Mouse (Mus musculus): Measurements from ENCODE around the gene Hint1.
A peak's percentile ranks its signal among the peaks of the same experiment; 100 is the strongest.
"Not testable (repeated sequence)": the region's sequence is repeated elsewhere in the genome, so short reads cannot be mapped to it uniquely, and the experiment has no call there.

Gene Hint1

DNA sequence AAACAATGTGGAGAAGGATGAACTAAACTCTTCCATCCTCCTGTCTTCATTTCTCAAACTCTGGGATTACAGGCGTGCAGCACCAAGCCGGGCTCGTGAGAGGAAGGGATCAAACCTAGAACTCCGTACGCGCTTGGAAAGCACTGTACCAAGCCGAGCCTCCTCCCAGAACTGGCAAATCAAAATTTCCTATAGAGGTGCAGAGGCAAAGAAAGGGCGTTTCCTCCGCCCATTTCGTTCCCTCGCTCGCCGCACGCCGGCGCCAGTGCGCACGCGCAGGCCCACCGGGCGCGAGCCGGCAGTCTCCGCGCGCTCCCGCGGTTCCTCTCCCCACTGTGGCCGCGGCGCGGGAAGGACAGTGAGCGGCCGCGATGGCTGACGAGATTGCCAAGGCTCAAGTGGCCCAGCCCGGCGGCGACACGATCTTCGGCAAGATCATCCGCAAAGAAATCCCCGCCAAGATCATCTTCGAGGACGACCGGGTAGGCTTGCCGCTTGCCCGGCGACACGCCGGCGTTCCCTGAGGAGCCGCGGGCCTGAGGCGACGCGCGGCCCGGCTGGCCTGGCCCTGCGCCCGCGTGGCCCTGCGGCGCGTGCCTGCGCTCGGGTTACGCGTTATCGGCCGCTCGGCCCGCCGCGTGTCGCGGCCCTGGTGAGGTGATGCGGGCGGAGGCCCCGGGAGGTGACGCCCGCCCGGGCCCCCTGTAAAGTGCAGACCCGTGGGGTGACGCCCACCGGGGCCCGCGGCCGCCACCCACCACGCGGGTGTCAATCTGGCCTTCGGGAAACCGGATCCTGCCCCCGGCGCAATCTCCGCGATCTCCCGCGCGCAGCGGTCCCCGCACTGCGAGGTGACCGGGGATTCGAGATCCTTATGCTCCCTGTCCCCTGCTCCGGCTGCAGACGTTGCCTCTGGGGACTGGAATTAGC, at the start of gene Hint1:
TSS of gene Hint1 (plus strand) at position 265 of the 930 bp plus-strand sequence.
- DNase-seq (ENCODE audit: low spot score), result peak; percentile 92

DNA sequence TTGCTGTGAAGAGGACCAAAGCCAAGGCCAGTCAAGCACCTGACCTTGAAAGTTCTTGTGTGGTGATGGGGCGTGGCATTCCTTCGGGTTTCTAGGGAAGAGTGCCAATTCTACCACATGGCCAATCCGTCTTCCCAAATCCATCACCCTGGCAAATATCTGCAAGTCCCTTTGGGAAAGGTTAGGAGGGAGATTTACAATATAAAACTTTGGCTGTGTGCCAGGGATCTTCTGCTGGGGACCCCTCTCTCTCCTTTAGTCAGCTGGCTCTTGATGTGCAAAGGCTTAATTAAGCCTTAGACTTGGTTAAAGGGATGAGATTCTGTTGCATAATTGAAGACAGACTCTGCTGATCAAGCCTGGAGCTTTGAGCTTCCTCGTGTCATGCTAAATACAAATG, 48.7 kb upstream of the Hint1 start:
- no peak for DNase-seq (ENCODE audit: low spot score)

DNA sequence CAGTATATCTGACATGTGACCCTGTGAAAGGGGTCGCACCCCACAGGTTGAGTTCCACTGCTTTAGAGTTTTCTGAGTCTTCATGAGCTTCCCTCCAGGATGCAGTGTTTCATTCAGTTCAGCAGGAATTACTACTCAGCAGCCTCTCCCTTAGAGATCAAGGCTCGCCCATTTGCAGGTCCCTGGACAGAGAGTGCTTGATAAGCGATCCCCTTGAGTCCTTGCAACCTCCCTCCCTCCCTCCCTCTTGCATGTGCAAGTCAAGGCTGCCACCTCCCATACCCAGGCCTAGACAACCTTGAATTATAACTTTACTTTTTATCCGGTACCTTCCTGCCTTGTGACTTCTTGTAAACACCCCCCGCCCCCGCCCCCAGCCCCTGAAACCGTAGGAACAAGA, 46.7 kb upstream of the Hint1 start:
- no peak for DNase-seq (ENCODE audit: low spot score)

DNA sequence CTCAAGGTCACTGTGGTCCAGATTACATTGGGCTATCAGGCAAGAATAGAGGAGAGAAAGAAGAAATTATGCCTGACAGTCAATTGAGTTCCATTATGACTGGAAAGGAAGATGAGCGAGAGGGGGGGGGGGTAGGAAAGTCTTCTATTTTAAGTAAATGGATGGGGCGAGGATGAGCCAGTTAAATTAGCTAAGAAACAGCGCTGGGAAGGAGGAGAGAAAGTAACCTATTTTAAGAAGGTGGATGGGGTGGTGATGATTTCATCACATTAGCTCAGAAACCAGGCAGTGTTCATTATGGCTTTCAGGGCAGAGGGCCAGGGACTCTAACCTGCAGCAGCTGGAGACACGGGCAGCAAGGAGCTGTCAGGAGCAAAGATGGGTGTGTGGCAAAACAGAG, 42.7 kb upstream of the Hint1 start:
- no peak for DNase-seq (ENCODE audit: low spot score)

DNA sequence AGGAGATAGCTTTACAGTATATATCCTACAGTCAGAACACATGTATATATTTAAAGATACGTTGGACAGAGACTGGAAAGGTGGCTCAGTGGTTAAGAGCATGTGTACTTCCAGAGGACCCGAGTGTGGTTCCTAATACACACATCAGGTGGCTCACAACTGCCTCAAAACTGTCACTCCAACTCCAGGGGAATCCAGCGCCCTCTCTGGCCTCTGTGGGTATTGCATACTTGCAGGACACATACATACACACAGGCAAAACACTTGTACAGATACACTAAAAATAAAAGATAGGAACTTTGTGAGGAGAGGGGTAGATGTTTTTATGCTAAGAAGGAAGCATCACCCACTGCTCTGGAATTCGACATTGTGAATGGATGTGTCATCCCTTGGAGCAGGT, 40.4 kb upstream of the Hint1 start:
- no peak for DNase-seq (ENCODE audit: low spot score)

DNA sequence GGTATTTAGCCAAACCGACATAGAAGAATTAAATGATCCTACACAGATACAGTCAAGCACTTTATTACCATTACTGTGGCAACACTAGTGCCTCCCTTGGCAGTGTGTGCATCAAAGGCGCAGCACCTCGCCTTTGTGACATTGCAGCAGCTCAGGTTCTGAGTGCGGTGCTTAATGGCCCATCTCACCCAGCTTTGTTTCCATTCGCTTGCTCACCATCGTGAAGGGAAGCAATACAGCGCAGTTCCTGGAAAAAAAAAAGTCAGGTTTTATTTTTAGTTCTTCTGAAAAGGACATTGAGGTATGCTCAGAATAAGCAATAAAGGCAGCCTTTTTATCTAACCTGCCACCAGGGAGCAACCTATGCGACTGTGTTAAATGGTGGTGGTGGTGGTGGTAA, 39.4 kb upstream of the Hint1 start:
- DNase-seq (ENCODE audit: low spot score), result no peak

DNA sequence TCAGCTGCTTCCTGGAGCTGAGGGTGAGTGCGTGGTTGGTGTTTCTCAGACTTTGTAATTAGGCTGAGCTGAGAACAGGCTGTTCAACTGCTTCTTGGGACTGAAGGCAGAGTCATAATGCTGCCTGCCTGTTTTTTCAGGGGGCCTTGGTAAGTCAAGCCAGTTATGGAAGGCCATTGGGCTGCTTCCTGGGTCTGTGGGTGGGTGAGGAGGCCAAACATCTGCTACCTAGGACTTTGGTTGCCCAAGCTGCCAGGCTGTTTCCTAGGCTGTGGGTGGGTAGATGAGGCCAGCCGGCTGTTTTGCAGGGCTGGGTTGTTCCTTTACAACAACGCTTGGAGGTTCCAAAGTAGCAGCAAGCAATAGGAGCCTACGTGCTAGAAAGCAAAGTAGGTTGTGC, 32.4 kb upstream of the Hint1 start:
- DNase-seq (ENCODE audit: low spot score), result no peak

DNA sequence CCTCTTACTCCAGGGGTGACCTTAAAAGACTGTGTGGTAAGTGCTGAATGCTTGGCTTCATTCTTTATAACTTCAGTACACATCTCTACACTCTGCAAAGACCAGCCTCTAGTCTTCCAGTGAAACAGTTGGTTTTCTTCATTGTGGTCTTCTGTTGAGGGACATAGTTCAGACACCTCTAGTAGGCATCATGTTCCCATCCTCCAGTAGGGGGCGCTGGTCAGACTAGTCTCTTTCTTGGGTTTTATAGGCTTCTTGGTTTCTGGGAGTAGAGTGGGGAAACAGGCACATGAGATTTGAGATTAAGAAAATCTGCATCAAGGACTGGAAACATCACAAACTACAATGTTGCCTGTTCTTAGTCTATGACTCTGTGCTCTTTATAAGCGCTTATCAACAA, 31.6 kb upstream of the Hint1 start:
- DNase-seq (ENCODE audit: low spot score), result no peak

DNA sequence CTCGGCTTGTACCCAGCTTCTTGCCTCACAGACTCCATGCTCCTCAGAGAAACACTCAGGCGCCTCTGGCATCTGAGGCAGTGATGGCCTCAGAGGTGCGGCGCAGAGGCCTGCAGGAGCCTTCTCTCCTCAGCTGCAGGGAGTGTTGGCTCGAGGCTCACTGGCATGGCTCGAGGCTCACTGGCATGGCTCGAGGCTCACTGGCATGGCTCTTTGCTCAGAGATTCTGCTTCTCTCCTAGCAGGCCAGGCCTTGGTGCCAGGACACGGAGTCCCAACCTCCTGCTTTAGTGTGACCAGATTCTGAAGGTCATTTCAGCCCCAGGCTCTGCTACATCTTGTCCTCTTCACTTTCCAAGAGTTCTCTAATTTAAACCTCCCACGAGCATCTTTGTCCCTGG, 30.1 kb upstream of the Hint1 start:
- no peak for DNase-seq (ENCODE audit: low spot score)

DNA sequence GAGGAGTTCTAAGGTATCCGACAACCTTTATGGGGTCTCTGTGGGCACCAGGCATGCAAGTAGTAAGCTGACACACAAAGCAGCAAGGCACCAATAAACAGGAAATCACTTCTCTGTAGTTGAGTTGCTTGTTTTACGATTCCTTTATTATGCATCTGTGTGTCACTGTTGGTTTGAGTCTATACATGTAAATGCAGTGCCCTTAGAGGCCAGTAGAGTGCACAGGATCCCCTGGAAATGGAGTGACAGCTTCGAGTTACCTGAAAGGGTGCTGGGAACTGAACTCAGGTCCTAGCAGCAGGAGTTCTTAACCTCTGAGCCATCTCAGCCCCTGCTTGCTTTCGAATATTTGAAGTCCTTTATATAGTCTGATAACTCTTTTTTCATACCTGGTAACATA, 26.5 kb upstream of the Hint1 start:
- no peak for DNase-seq (ENCODE audit: low spot score)

DNA sequence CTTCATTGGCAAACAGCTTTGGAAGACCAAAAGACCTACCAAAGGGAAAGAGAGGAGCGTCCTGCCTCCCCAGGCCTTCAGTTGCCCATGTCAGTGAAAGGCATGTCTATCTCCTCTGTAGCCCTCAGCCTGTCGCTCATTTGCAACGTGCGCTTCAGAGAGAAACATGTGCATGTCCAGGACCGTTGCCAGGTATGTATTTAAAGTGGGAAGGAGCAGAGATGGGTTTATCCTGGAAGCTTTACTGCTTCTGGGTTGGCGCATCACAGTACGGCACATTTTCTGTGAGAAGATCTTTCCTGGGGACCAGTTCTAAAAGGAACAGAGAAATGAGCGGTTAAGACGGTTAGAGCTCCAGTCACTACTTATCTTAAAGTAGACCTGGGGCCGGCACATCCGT, 25.3 kb upstream of the Hint1 start:
- DNase-seq (ENCODE audit: low spot score), result no peak

DNA sequence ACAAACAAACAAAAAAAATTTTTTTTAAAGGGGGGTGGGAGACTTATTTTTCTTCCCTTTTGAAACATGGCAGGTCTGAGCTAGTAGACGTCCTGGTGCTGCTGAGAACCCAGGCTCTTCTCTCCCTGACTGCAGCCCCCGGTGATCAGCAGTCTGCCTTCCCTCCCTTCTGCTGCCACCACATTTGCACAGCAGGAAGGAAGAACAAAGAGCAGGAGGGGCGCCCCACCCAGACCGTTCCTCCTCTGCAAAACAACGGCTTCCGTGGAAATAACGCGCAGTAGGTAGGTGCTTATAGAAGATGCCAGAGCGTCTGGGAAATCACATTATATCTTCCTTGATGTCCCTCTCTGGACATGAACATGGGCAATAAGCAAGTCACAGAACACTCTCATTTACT, 21.8 kb upstream of the Hint1 start:
- DNase-seq (ENCODE audit: low spot score), result no peak

DNA sequence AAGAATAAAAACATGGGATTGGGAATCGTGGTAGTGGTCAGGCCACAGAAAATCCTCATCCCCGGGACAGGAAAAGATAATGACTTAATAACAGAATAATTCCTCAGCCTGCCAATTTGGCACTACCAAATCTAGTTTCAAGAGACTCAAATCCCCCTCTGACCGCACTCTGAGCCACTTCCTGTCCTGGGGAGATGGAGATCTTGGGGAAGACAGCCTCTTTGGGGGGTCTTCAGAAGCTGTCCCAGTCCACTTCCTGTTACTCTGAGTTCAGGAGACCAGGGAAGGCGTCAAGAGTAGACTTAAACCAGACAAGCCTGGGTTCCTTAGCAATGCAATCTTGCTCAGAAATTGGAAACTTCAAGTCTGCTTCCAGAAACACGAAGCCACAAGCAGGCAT, 21.2 kb upstream of the Hint1 start:
- DNase-seq (ENCODE audit: low spot score), result no peak

DNA sequence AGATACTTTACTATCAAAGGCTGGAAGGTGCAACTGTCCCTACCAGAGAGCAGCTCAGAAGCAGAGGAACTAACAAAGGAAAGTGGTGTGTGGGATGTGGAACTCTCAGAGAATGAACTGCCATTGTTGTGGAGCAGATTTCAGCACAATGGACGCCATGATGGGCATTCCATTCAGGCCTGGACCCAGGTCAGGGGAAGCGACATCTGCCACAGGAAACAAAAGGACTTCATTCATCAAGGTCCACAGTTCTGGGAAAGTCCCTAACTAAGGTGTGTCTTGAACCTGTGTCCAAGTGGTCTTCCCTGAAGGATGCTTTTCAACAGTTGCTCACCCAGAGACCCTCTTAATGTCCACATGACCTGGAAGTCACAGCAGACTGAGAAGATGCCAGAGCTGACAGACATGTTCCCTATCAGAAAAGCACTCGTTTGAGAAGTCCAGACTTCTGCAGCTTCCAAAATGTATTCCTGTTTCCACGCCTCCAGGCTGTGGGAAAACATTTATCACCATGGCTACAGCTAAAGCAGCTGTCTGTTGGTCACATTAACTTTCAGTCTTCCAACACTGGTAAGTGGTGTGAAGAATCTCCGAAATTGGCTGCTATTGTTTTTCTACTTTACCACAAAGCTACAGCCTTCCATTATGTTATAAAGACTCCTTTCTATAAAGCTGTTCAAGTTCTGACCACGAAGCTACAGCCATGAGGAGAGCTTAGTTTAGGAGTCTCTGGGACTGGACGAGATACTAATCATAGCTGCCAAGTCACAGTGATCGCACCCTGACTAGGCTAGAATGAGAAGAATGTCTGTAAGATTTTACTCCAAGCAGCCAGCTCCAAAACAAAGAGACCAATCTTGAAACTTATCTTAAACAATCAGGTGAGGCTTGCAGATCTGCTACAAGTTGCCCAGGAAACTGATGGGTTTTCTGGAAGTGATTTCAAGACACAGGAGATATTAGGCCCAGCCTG, 20.4 kb upstream of the Hint1 start:
- no peak for DNase-seq (ENCODE audit: low spot score)

DNA sequence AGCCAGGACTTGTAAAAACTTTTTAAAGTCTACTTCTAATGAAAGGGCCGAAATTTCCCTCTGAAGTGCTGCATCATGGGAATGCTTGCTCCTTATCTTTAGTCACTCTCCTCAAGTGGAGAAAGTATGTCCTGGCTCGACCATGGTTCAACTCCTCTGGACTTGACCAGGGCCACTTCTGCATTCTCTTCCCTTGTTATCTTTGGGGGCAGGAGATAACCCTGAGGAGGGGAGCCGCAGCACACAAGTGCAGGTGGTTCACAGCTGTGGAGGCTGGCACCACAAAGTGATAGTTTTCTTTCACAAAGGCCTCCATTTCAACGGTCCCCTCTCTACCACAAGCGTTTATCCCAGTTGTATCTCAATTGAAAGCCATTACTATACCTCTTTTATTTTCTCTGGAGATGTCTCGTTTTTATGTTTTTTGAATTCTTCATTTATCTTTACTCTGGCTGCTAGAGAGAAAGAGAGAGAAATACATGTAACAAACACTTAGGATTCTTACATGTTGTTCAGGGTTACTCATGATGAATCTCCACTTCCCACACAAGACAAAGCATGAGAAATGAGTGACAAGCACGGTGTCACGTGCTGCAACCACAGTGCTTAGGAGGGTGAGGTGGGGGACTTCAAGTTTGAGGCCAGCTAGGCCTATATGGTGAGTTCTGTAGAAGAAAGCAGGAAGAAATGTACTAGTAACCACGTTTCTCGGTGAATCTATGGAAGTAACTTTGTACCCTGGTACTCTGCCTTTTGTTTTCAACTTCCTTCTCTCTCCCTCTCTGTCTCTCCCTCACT, 16.0 kb upstream of the Hint1 start:
- DNase-seq (ENCODE audit: low spot score), result no peak

DNA sequence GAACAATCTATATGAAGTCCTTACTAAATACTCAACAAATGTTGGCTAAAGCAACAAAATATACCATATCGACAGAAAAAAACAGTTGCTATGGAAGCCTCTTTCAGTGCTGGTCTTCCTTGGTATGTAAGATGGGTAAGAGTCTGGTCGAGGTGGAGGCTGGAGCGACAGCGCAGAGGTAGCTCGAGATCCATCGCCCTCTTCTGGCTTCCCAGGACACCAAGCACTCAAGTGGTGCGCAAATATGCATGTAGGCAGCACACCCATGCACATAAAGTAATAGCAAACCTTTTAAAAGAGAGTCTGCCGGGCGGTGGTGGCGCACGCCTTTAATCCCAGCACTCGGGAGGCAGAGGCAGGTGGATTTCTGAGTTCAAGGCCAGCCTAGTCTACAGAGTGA, 14.5 kb upstream of the Hint1 start:
- no peak for DNase-seq (ENCODE audit: low spot score)

DNA sequence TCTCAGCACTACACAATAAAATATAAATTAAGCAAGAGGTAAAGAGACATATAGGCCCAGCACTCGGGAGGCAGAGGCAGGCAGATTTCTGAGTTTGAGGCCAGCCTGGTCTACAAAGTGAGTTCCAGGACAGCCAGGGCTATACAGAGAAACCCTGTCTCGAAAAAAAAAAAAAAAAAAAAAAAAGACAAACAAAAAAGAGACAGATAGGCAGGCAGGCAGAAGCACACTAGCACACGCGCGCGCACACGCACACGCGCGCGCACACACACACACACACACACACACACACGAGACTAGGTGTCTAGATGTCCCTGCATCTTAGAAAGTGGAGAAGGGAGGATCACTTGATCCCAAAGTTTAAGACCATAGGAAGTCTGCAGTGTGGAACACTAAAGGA, 7.3 kb upstream of the Hint1 start:
- not testable (repeated sequence) for DNase-seq (ENCODE audit: low spot score)

DNA sequence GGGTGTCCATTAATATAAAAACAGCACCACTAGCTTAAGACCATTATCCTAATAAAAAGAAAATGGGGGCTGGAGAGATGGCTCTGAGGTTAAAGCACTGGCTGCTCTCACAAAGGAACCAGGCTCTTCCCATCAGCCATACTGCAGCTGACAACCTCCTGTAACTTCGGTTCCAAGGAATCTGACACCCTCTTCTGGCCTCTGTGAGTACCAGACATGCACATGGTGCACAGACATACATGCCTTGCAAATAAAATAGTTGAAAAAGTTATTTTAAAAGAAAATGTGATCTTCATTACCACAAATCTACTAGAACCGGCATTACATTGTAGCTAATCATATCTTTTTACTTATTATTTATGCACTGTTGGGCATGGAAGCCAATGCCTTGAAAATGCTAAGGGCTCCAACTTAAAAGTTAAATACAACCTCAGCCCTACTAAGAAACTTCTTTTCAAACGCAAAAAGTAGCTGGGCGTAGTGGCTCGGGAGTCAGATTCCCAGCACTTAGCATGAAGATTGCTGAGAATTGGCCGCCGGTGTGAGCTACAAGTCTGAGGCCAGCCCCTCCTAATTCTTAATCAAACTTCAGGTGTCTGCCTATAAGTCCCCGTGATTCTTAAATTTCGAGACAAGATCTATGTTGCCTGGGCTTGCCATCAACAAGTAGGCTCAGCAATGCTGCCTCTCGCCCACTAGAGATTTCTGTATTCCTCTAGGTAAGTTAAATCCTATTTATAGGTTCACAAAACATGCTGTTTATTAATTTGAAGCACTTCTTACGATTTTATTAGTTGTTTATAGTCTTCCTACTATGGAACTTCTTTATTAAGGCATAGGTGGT, 6.6 kb upstream of the Hint1 start:
- no peak for DNase-seq (ENCODE audit: low spot score)

DNA sequence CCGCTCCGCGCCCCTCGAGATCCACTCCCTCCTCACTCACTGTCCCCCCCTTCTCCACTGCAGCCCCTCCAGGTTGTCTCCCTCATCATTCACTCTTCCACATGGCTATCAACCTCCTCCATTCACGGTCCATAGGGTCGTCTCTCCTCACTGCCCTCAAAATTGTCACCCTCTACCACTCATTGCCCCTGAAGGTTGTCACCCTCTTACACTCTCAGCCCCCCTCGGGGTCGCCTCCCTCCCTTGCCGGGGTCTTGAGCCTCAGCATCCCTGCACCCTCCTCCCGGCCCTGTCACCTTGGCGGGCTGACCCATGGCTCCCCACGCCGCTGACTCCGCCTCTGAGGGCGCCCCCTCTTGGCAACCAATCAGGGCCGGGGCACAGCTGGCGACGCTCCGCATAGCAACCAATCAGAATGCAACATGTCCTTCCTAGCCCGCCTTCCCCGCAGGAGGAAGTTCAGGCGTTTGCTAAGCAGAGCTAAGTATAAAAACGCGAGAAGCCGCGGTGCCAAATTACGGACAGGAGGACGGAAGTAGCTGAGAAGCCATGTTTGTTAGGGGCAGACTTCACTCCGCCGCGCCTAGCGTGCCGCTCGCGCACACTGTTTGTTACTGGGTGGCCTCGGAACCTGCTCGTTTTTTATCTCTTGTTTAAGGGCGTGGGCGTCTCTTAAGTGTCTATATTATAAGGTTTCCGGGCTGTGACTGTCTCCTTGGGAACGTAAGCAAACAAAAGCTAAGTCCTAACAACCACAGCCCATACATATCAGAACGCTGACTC, 5.7 kb upstream of the Hint1 start, which contains the start of gene Lyrm7:
TSS of gene Lyrm7 (minus strand) at position 661 of the 783 bp plus-strand sequence.
- peak; percentile 99 for DNase-seq (ENCODE audit: low spot score)

All from lung, postnatal 25 days (tissue).